In the genomic region with DNA sequence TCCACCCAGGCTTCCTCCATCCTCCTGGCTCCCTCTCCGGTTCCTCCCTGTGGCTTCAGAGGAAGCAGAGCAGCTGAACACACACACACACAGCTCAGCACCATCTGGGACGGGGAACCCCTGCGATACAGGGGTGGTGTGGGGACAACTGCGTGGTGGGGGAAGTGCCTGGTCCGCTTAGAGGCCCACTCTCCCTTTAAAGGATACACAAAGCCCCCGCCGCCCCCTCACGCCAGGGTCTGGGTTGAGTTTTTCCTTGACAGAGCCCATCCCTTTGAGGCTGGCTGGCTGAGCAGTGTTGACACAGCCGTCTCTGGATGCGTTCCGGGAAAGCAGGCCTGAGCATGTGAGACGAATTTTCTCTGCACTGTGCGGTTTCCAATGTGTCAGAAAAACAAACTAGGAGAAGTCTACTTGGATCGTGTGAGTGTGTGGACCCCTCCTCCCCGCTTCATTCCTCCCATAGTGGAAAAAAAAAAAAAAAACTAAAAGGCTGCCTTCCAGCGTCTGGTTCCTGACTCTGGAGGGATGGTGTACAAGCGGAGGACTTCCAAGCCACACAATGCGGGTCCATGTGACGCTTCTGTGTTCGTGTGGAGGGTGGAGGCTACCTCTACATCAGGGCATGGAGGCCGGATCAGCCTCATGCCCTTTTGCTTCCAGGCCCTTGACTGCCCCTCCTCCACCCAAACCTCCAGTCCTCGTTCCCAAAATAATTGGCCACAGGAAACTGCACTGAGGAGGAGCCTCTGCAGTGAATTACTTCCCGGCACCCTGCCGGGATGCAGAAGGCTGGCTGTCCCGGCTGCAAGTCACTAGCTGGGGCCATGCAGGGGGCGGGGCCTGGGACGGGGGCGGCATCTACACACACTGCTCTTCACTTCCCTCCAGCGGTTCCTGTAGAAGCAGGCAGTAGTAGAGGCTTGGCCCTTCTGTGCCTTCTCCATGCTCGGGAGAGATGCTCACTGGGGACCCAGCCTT, we compare ENCODE assay signal across 8 mouse cellular contexts.
A peak's percentile ranks its signal among the peaks of the same experiment; 100 is the strongest.
DNase-seq lines count a peak whose midpoint lies in the region; ATAC-seq and TF ChIP-seq lines count a peak whose summit lies in the region.

No protein-coding gene starts in this region.

- WGBS in embryonic facial prominence, embryonic 12.5 days = 1% methylated on average over 30 of the region's 30 CpGs
- WGBS in intestine, postnatal 0 days = 12% methylated on average over 30 of the region's 30 CpGs
- under 1% methylated on average over 30 of the region's 30 CpGs for WGBS in limb, embryonic 11.5 days
- WGBS in midbrain, embryonic 12.5 days = 3% methylated on average over 30 of the region's 30 CpGs
- 18% methylated on average over 30 of the region's 30 CpGs for WGBS in spleen, adult 2 months

- peaks cover 35% of the 10 kb centered on the region for H3K4me1 ChIP-seq in embryonic facial prominence, embryonic 12.5 days
- no peaks in the 10 kb centered on the region for H3K4me1 ChIP-seq in intestine, postnatal 0 days (replicated peaks; ENCODE audit: control insufficient read depth, insufficient read depth, low read length)
- peaks cover 17% of the 10 kb centered on the region for H3K4me1 ChIP-seq in limb, embryonic 11.5 days (ENCODE audit: control insufficient read depth, insufficient read depth, low read length)
- H3K4me1 ChIP-seq in midbrain, embryonic 12.5 days = peaks cover 43% of the 10 kb centered on the region
- H3K4me1 ChIP-seq in spleen, adult 2 months (ENCODE audit: control insufficient read depth, insufficient read depth, insufficient read length) = no peaks in the 10 kb centered on the region

- peak; percentile 75 for TF ChIP-seq CTCF in intestine, postnatal 0 days (IDR thresholded peaks at IDR 0.05; ENCODE audit: low read depth)
- no peak for TF ChIP-seq CTCF in spleen, adult 2 months (IDR thresholded peaks at IDR 0.05; ENCODE audit: extremely low read depth, insufficient read depth, insufficient read length, insufficient replicate concordance)

- H3K4me3 ChIP-seq in embryonic facial prominence, embryonic 12.5 days = peak overlapping the region; percentile 17
- H3K4me3 ChIP-seq in intestine, postnatal 0 days (ENCODE audit: low read depth, low read length) = peak overlapping the region; percentile 12; the same call in 1 of the 2 replicates
- H3K4me3 ChIP-seq in limb, embryonic 11.5 days (ENCODE audit: low read depth, low read length) = peak overlapping the region; percentile 6; the same call in 1 of the 2 replicates
- peak overlapping the region; percentile 9; the same call in 1 of the 2 replicates for H3K4me3 ChIP-seq in midbrain, embryonic 12.5 days
- H3K4me3 ChIP-seq in spleen, adult 2 months (ENCODE audit: extremely low read depth, insufficient read depth, insufficient read length) = peak overlapping the region; percentile 25; the same call in 1 of the 2 replicates

- peak overlapping the region; percentile 52 for H3K4me2 ChIP-seq in embryonic facial prominence, embryonic 12.5 days (replicated peaks)
- H3K4me2 ChIP-seq in intestine, postnatal 0 days (replicated peaks; ENCODE audit: low read depth) = peak overlapping the region; percentile 57
- H3K4me2 ChIP-seq in limb, embryonic 11.5 days (ENCODE audit: low read depth, severe bottlenecking) = peak overlapping the region; percentile 35; the same call in 1 of the 2 replicates
- peak overlapping the region; percentile 38 for H3K4me2 ChIP-seq in midbrain, embryonic 12.5 days (replicated peaks)

- no peak for TF ChIP-seq POLR2A in spleen, adult 2 months (IDR thresholded peaks at IDR 0.05; ENCODE audit: low read depth, low read length)

- no peaks in the 10 kb centered on the region for H3K36me3 ChIP-seq in embryonic facial prominence, embryonic 12.5 days
- no peaks in the 10 kb centered on the region for H3K36me3 ChIP-seq in intestine, postnatal 0 days (ENCODE audit: control insufficient read depth, insufficient read depth)
- no peaks in the 10 kb centered on the region for H3K36me3 ChIP-seq in limb, embryonic 11.5 days (ENCODE audit: control insufficient read depth, insufficient read depth, low read length)
- H3K36me3 ChIP-seq in midbrain, embryonic 12.5 days = no peaks in the 10 kb centered on the region
- no peaks in the 10 kb centered on the region for H3K36me3 ChIP-seq in spleen, adult 2 months (ENCODE audit: control insufficient read depth, insufficient read depth, low read length)

- peak; percentile 36 to 71 for DNase-seq in adrenal gland, postnatal 4 days (ENCODE audit: low spot score in 2 of 2)
- peak; percentile 89 to 95 for DNase-seq in heart, adult 18-20 months
- peak; percentile 92 for DNase-seq in limb, embryonic 11.5 days (ENCODE audit: low spot score)
- peak; percentile 21 to 37 for DNase-seq in spleen, adult 2 months (ENCODE audit: low read depth in 1 of 2, low spot score in 2 of 2)

- H3K9ac ChIP-seq in embryonic facial prominence, embryonic 12.5 days = peak overlapping the region; percentile 25; the same call in 1 of the 2 replicates
- 0 out of 2 replicates have a peak overlapping the region, but pooled peaks have one; percentile 11 for H3K9ac ChIP-seq in intestine, postnatal 0 days (ENCODE audit: low read depth, low read length)
- peak overlapping the region; percentile 41 for H3K9ac ChIP-seq in limb, embryonic 11.5 days (ENCODE audit: low read length)
- H3K9ac ChIP-seq in midbrain, embryonic 12.5 days (replicated peaks) = peak overlapping the region; percentile 39

- no peaks in the 10 kb centered on the region for H3K27me3 ChIP-seq in embryonic facial prominence, embryonic 12.5 days
- H3K27me3 ChIP-seq in intestine, postnatal 0 days (replicated peaks; ENCODE audit: control insufficient read depth, insufficient read depth, low read length) = no peaks in the 10 kb centered on the region
- no peaks in the 10 kb centered on the region for H3K27me3 ChIP-seq in limb, embryonic 11.5 days (ENCODE audit: control insufficient read depth, insufficient read depth, low read length)
- H3K27me3 ChIP-seq in midbrain, embryonic 12.5 days = 0 out of 2 replicates have a peak, but pooled peaks cover 4% of the 10 kb centered on the region
- H3K27me3 ChIP-seq in spleen, adult 2 months (ENCODE audit: control insufficient read depth, insufficient read depth, low read length) = no peaks in the 10 kb centered on the region

- peak; percentile 89 for ATAC-seq in embryonic facial prominence, embryonic 12.5 days (ENCODE audit: insufficient number of reproducible peaks, insufficient read depth, low FRiP score, low TSS enrichment)
- ATAC-seq in intestine, postnatal 0 days = peak; percentile 84
- peak; percentile 92 for ATAC-seq in limb, embryonic 11.5 days (ENCODE audit: insufficient number of reproducible peaks, low FRiP score, low TSS enrichment, low read depth)
- peak; percentile 88 for ATAC-seq in midbrain, embryonic 12.5 days (ENCODE audit: low FRiP score, low read depth)
- ATAC-seq in erythroid progenitor cell, adult 5-6 weeks (replicated peaks; ENCODE audit: low FRiP score, poor library complexity, severe bottlenecking) = no peak

- H3K27ac ChIP-seq in embryonic facial prominence, embryonic 12.5 days = peak overlapping the region; percentile 99
- H3K27ac ChIP-seq in intestine, postnatal 0 days (ENCODE audit: low read depth, low read length) = peak overlapping the region; percentile 66
- peak overlapping the region; percentile 95 for H3K27ac ChIP-seq in limb, embryonic 11.5 days (replicated peaks; ENCODE audit: low read depth, low read length)
- peak overlapping the region; percentile 91 for H3K27ac ChIP-seq in midbrain, embryonic 12.5 days (replicated peaks)
- H3K27ac ChIP-seq in spleen, adult 2 months (ENCODE audit: insufficient read depth, low read length) = peak overlapping the region; percentile 63

- H3K9me3 ChIP-seq in embryonic facial prominence, embryonic 12.5 days = no peaks in the 10 kb centered on the region
- H3K9me3 ChIP-seq in intestine, postnatal 0 days (ENCODE audit: control insufficient read depth) = no peaks in the 10 kb centered on the region
- no peaks in the 10 kb centered on the region for H3K9me3 ChIP-seq in limb, embryonic 11.5 days (ENCODE audit: control insufficient read depth, low read length)
- no peaks in the 10 kb centered on the region for H3K9me3 ChIP-seq in midbrain, embryonic 12.5 days

Comparison
In these comparisons a context has a peak if more than half of its experiments do, and no peak if none do; other contexts are left out.
1. DNase-seq: peak in every context shown above with its lines; median percentile 92 in heart, adult 18-20 months; 92 in limb, embryonic 11.5 days; 54 in adrenal gland, postnatal 4 days; 29 in spleen, adult 2 months.